Comparison of ENCODE assay signal across 9 mouse cellular contexts in the genomic region with DNA sequence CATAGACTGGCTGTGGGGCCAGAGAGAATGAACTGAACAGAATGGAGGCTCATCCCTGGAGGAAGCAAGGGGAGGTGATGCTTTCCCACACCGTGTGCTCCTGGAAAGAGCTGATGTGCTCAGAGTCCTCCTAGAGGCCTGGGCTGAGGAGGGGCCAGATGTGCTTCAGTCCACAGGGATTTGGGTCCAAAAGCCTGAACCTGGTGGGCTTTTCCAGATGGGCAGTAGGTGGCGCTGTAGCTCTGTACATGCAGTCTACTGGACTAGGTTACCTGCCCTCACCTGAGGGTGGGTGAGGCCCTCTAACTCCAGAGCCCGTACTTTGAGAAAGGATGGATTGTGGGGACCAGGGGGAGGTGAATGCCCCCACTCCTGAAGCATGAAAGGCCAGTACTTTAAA. TPM values are rescaled to one million over a fixed set of nuclear protein-coding genes. Genes with fewer than 3 reads are reported as not detected.
A peak's percentile ranks its signal among the peaks of the same experiment; 100 is the strongest.
DNase-seq lines count a peak whose midpoint lies in the region; ATAC-seq and TF ChIP-seq lines count a peak whose summit lies in the region.
"Had no signal": no experiment of that assay in that cellular context is flagged by ENCODE, and none has a peak within 500 bp of the region (broad histone marks: within the 10 kb centered on the region; RNA-seq: fewer than 3 reads in every experiment).

No protein-coding gene starts in this region.

- no peak overlapping the region for H3K27ac ChIP-seq in heart, adult 2 months
- no peak overlapping the region for H3K27ac ChIP-seq in kidney, embryonic 16.5 days (ENCODE audit: low read length)
- H3K27ac ChIP-seq: hindbrain, embryonic 15.5 days had no signal

- H3K4me1 ChIP-seq in heart, adult 2 months (ENCODE audit: control insufficient read depth, insufficient read depth, low read length), result no peaks in the 10 kb centered on the region
- H3K4me1 ChIP-seq in kidney, embryonic 16.5 days (ENCODE audit: insufficient read depth, low read length), result peaks cover 14% of the 10 kb centered on the region

- POLR2A ChIA-PET in Patski (lab: Charles Lee), result interaction anchor here (1.5 kb wide), 1 partner anchor 95 kb away, joined by 3 read pairs; no protein-coding TSS in a partner anchor

- no peak for ATAC-seq in Patski
- ATAC-seq in kidney, embryonic 16.5 days (ENCODE audit: low FRiP score, low TSS enrichment), result peak; percentile 50
- ATAC-seq in inflammation-experienced regulatory T-cells, adult 6 months, result no peak

- 5% methylated on average over 3 of the region's 3 CpGs for WGBS in heart, adult 2 months
- WGBS in kidney, embryonic 16.5 days, result 6% methylated on average over 3 of the region's 3 CpGs

- H3K9ac ChIP-seq in heart, adult 2 months (ENCODE audit: low read depth, low read length), result no peak overlapping the region
- H3K9ac ChIP-seq in kidney, embryonic 16.5 days (replicated peaks; ENCODE audit: low read length), result no peak overlapping the region
- H3K9ac ChIP-seq: hindbrain, embryonic 15.5 days had no signal

- H3K9me3 ChIP-seq in kidney, embryonic 16.5 days (ENCODE audit: low read length), result no peaks in the 10 kb centered on the region
- H3K9me3 ChIP-seq: hindbrain, embryonic 15.5 days had no signal

- peak; percentile 69 for TF ChIP-seq EP300 in heart, adult 2 months (IDR thresholded peaks at IDR 0.05; ENCODE audit: insufficient read depth, low read depth, low read length)

- H3K4me3 ChIP-seq in heart, adult 2 months, result no peak overlapping the region
- H3K4me3 ChIP-seq in kidney, embryonic 16.5 days (ENCODE audit: low read length), result no peak overlapping the region
- H3K4me3 ChIP-seq: hindbrain, embryonic 15.5 days had no signal

- peak; percentile 61 for DNase-seq in CD4-positive helper T cell, adult 2 months (ENCODE audit: low read depth, low spot score)
- peak; percentile 17 for DNase-seq in Patski (ENCODE audit: low read depth, low spot score)
- DNase-seq in cerebellum, postnatal 10 days, result peak; percentile 84 to 90
- DNase-seq in heart, adult 2 months, result peak; percentile 51 to 77
- DNase-seq in lung, postnatal 10 days, result peak; percentile 76
- peak; percentile 21 for DNase-seq in spleen, adult 12 weeks (ENCODE audit: low spot score)

- H3K27me3 ChIP-seq in Patski, result peaks cover 16% of the 10 kb centered on the region
- no peaks in the 10 kb centered on the region for H3K27me3 ChIP-seq in heart, adult 2 months (ENCODE audit: control insufficient read depth, insufficient read depth, low read length)
- H3K27me3 ChIP-seq in kidney, embryonic 16.5 days (ENCODE audit: insufficient read depth, low read length), result peaks cover 14% of the 10 kb centered on the region
- H3K27me3 ChIP-seq: hindbrain, embryonic 15.5 days had no signal

- CTCF ChIA-PET in Patski (lab: Charles Lee), result interaction anchor here (0.7 to 5.1 kb wide), 14 partner anchors 9 to 408 kb away, joined by 3 to 36 read pairs (median 4); no protein-coding TSS in a partner anchor

- TF ChIP-seq CTCF in Patski (IDR thresholded peaks at IDR 0.05), result peak; percentile 93
- peak; percentile 95 for TF ChIP-seq CTCF in heart, adult 2 months (IDR thresholded peaks at IDR 0.05)

- H3K79me2 ChIP-seq in heart, adult 2 months (replicated peaks; ENCODE audit: control insufficient read depth, insufficient read depth, low read length), result no peaks in the 10 kb centered on the region

- TF ChIP-seq POLR2A in heart, adult 2 months (IDR thresholded peaks at IDR 0.05; ENCODE audit: insufficient read depth, low read depth, low read length), result no peak

- in situ Hi-C loops in Patski (cut with MboI; ENCODE audit: low pct_unique_long_range_greater_than_20kb), result loop anchor here (10.0 kb wide), 1 partner anchor 321 kb away; no protein-coding TSS in a partner anchor

- H3K36me3 ChIP-seq in heart, adult 2 months (ENCODE audit: control insufficient read depth, insufficient read depth, low read length), result no peaks in the 10 kb centered on the region
- H3K36me3 ChIP-seq in kidney, embryonic 16.5 days (ENCODE audit: insufficient read depth, low read length), result no peaks in the 10 kb centered on the region
- H3K36me3 ChIP-seq: hindbrain, embryonic 15.5 days had no signal

- intact Hi-C loops in heart, adult 2 months (cut with DNase I), result loop anchor here (1.0 kb wide), 3 partner anchors 36 to 336 kb away; no protein-coding TSS in a partner anchor

- no peak overlapping the region for H3K4me2 ChIP-seq in kidney, embryonic 16.5 days (replicated peaks; ENCODE audit: low read depth, low read length)
- H3K4me2 ChIP-seq: hindbrain, embryonic 15.5 days had no signal

RNA-seq across cellular contexts. Expression of a gene that starts 40.4 kb away (rescaled TPM):
- 46.9 TPM for polyA plus RNA-seq in Patski (2021)
- total RNA-seq in heart, adult 2 months (2021), result 10 to 100 TPM; 71.5 to 80.7 TPM
- 18.0 and 41.5 TPM in 2 replicates for polyA plus RNA-seq in heart, adult 2 months (2012; rRNA removed)
- polyA plus RNA-seq in kidney, embryonic 16.5 days (2015; fragmentation: Nextera tagmentation; extraction: Ambion mirVana), result 53.7 and 54.4 TPM in 2 replicates
- 10 to 100 TPM; 13.2 to 14.9 (median 13.9) TPM for polyA plus RNA-seq in inflammation-experienced regulatory T-cells, adult 6 months (2017; shearing (Covaris generic))

Comparison
In these comparisons a context has a peak if more than half of its experiments do, and no peak if none do; other contexts are left out.
1. DNase-seq: peak in every context shown above with its lines; median percentile 87 in cerebellum, postnatal 10 days; 76 in lung, postnatal 10 days; 64 in heart, adult 2 months; 61 in CD4-positive helper T cell, adult 2 months; 21 in spleen, adult 12 weeks; 17 in Patski.